Mouse (Mus musculus) G1E (cell line): ENCODE measurements around the gene 2010300C02Rik.

ENCODE experiments used
- CTCF ChIP-seq: IDR thresholded peaks from 2 replicates; pipeline ENCODE4 v1.5.1; 2012; ENCODE audit warnings: low read depth, low read length, inconsistent platforms, mixed read lengths
- GATA1 ChIP-seq: IDR thresholded peaks from 2 replicates; pipeline ENCODE4 v1.6.1; 2012; ENCODE audit warnings: borderline replicate concordance, low read length, inconsistent platforms, mixed read lengths
- GATA2 ChIP-seq: IDR thresholded peaks from 2 replicates; pipeline ENCODE4 v1.6.1; 2012; ENCODE audit warnings: low read depth, low read length, inconsistent platforms, borderline replicate concordance
- TAL1 ChIP-seq: conservative IDR thresholded peaks from 2 replicates; pipeline ENCODE4 v1.6.1; 2012; ENCODE audit warnings: low read depth, low read length, inconsistent platforms, mixed read lengths

DNA sequence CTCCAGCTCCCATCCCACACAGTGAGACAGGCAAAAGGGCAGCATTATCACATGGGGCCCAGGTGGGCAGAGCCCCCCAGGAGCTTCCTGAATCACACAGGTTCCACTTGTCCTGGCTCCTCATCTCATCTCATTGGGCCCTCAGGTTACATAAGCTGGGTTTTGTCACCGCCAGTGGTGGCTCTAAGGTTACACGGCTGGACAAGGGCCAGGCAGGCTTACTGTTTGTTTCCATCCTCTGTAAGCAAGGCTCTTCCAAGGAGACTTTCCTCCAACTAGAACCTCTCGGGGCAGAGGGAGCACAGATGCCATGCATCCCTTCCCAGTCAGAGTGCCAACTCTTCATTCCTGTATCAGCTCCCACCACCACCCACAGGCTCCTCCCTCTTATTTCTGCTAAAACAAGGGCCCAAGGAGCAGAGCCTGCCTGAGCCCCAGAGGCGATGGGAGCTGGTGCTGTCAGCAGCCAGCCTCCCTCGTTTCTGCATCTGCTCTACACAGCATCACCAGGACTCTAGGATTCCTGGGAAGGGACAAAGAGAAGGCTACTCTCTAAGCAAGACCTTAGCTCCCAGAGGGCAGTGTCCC lies 20.9 kb downstream of the 2010300C02Rik start:
- no peak for TF ChIP-seq CTCF
- TF ChIP-seq GATA1 = no peak
- no peak for TF ChIP-seq GATA2
- no peak for TF ChIP-seq TAL1
